ENCODE assay signal across 8 mouse cellular contexts in the genomic region with DNA sequence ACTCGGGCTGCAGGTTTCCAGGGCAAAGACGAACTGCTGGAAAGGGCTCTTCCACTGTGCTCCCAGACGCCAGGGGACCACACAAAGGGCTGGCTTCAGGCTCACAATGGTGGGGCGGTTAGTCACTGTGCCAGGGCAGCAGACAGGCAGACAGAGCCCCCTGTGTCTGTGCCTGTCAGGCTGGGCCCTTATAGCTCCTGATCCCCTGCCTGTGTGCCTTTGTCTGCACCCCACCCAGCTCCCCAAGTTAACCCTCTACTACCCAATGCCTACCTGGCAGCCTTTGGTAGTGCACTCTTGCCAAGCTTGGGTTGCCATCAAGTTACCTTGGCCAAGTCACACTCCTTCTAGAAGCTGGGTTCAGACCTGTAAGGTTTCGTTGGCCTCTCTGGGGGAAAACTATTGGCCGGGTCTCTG.
A peak's percentile ranks its signal among the peaks of the same experiment; 100 is the strongest.
DNase-seq lines count a peak whose midpoint lies in the region; ATAC-seq lines count a peak whose summit lies in the region.

No protein-coding gene starts in this region.

- peak overlapping the region; percentile 75 for H3K4me2 ChIP-seq in neural tube, embryonic 15.5 days

- H3K27ac ChIP-seq in neural tube, embryonic 15.5 days (replicated peaks) = peak overlapping the region; percentile 100

- no peaks in the 10 kb centered on the region for H3K36me3 ChIP-seq in neural tube, embryonic 15.5 days

- intact Hi-C loops in heart, postnatal 14 days (cut with DNase I) = loop anchor here (2.0 kb wide), 1 partner anchor 15 kb away; no protein-coding TSS in a partner anchor

- H3K9ac ChIP-seq in neural tube, embryonic 15.5 days (replicated peaks) = peak overlapping the region; percentile 28; the same call in 1 of the 2 replicates

- 19% methylated on average over 6 of the region's 6 CpGs for WGBS in neural tube, embryonic 15.5 days

- peaks cover 3% of the 10 kb centered on the region for H3K27me3 ChIP-seq in neural tube, embryonic 15.5 days (replicated peaks)

- H3K9me3 ChIP-seq in neural tube, embryonic 15.5 days (replicated peaks) = no peaks in the 10 kb centered on the region

- peak; percentile 97 for DNase-seq in heart, adult 11 months
- DNase-seq in heart, postnatal 14 days = no peak
- DNase-seq in ovary, postnatal 36 days (ENCODE audit: low spot score) = peak; percentile 40
- no peak for DNase-seq in ovary, postnatal 10 days (ENCODE audit: low spot score)
- peak; percentile 28 for DNase-seq in heart, postnatal 4 days
- DNase-seq in embryo, embryonic 9.5 days (ENCODE audit: extremely low spot score) = no peak
- DNase-seq in spleen, adult 18-20 months = no peak

- peak overlapping the region; percentile 14 for H3K4me3 ChIP-seq in neural tube, embryonic 15.5 days (replicated peaks)

- H3K4me1 ChIP-seq in neural tube, embryonic 15.5 days = peaks cover 65% of the 10 kb centered on the region

- ATAC-seq in neural tube, embryonic 15.5 days (ENCODE audit: low FRiP score) = peak; percentile 54

Comparison
In these comparisons a context has a peak if more than half of its experiments do, and no peak if none do; other contexts are left out.
1. DNase-seq: peak in heart, adult 11 months (single experiment), ovary, postnatal 36 days (single experiment) and heart, postnatal 4 days (single experiment); none in heart, postnatal 14 days (0 of 2), ovary, postnatal 10 days (single experiment), embryo, embryonic 9.5 days (single experiment) and spleen, adult 18-20 months (0 of 2).